Mouse (Mus musculus) induced T-regulatory cell, adult 2 months (primary cell): ENCODE measurements around the gene Aplnr.

Experiments
- DNase-seq: peaks from one replicate; pipeline ENCODE4 v3.0.0-alpha.2; 2012; ENCODE audit warnings: low read depth

The Aplnr gene

GRCm38 (mm10) chr2:85187582-85188151 is 51.6 kb downstream of the Aplnr start:
- no peak for DNase-seq
